Mouse (Mus musculus) E14TG2a.4 (cell line): ENCODE measurements around the gene Tpi1.

ENCODE experiments used
- CTCF ChIP-seq: conservative IDR thresholded peaks from 2 replicates; pipeline ENCODE4 v1.5.1; 2014; ENCODE audit warnings: low read length
- NANOG ChIP-seq: IDR thresholded peaks from 2 replicates; pipeline ENCODE4 v1.6.1; 2014; ENCODE audit warnings: borderline replicate concordance, low read length, mixed read lengths
- POU5F1 ChIP-seq: IDR thresholded peaks from 2 replicates; pipeline ENCODE4 v1.6.1; 2014; ENCODE audit warnings: low read length, borderline replicate concordance

- TF ChIP-seq CTCF (no peak), POU5F1 (no peak), NANOG (no peak)
Measured at GRCm38 (mm10) chr6:124780917-124781316, 33.2 kb downstream of the Tpi1 start.
